Mouse (Mus musculus): ENCODE results near the gene Psmd9. TPM values are rescaled to one million over a fixed set of nuclear protein-coding genes. Genes with fewer than 3 reads are reported as not detected.

Psmd9 gene
- total RNA-seq, 2 experiments from 2014 or later = 20.5 to 24.6 TPM

DNA sequence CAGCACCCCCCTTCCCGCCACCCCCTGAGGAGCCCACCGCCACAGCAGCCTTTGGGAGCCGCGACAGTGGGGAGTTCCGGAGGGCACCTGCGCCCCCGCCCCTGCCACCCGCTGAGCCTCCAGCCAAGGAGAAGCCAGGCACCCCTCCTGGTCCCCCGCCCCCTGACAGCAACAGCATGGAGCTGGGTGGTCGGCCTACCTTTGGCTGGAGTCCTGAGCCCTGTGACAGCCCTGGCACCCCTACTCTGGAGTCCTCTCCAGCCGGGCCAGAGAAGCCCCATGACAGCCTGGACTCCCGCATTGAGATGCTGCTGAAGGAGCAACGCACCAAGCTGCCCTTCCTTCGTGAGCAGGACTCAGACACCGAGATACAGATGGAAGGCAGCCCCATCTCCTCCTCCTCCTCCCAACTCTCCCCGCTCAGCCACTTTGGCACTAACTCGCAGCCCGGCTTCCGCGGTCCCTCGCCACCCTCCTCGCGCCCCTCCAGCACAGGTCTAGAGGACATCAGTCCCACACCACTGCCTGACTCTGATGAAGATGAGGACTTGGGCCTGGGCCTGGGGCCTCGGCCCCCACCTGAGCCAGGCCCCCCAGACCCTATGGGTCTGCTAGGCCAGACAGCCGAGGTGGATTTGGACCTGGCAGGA is 21.0 kb upstream of the Psmd9 start:
- intact Hi-C loops (cut with DNase I) = no loop called here
- DNase-seq = no peak

DNA sequence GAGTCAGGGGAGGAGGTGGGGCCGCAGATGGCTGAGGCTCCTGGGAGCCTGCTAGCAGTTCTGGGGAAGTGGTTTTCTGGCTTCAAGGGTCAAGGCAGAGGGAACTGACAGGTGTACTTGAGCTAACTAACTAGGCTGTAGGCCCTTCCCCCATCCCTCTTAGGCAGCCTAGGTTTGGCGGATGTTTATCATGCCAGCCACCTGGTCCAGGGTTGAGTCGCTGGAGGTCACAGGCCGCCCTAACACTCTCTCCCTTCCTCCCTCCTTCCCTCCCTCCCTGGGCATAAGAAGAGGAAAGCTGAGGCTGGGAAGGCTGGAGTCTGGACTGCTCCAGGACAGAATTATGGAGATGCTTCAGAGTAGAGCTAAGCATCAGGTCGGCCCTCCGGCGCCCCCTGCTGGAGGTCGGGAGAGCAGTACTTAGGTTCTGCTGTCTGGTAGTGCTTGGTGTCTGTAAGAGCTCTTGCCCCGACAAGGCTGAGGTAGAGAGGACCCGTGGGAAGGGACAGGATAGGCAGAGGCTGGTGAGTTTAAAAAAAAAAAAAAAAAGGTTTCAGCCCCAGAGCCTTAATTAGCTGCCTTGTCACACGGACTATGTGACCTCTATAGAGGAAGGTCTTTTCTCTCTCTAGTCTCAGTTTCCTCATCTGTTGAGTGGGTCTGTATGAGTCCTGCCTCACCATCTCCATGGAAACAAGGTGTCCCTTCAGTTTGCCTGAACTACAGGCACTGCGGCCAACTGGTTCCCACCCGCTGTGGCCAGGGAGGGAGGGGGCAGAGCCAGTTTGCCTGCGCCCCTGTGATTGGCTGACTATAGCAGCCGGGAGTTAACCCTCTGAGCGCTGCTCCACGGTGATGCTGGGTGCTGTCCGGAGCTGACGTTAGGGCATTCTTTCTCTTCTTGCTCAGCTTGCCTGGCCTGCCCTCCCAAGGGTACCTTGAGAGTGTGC is 19.5 kb upstream of the Psmd9 start:
- intact Hi-C loops (cut with DNase I) = loop anchor here (1.0 kb wide), 1 partner anchor 16 kb away; no protein-coding TSS in a partner anchor
- DNase-seq = peak; percentile 93 to 96

DNA sequence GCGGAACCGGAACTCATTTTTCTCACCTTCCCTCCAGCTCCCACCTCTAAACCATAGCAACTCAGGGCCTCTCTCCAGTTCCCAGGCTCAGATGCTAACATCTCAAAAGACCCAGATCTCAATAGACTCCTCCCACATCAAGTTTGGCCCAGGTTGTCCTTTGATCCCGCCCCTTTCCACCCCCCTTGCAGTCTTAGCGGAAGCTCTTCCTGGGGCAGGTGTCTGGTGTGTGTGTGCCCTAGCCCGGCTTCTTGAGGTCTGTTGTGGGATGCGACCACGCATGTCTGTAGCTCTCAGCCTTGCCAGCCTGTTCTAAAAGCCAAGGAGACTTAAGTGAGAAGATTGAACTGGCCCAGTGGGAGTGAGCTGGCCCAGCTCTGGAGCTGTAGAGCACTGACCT is 18.6 kb upstream of the Psmd9 start:
- peak in 1 of 2 experiments; percentile 20 for DNase-seq
- intact Hi-C loops (cut with DNase I) = loop anchor here (1.0 kb wide), 1 partner anchor 86 kb away; no protein-coding TSS in a partner anchor

DNA sequence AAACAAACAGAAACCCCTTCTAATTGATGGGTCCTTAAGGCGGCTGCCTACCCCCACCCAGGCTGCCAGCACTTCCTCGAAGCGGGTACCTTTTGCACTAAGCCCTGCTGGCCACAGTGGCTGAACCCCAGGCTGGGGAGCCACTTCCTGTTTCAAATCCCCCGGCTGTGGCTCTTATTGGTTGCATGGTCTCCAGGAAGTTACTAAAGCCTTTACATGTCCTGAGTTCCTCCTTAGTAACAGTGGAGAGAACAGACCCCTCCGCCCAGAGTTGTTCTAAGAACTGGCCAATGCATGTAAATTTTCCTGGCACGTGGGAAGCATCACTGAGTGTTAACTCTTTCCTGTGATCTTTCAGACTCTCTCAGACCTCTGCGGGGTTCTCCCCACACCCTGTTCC is 18.1 kb upstream of the Psmd9 start:
- peak; percentile 52 to 55 for DNase-seq
- intact Hi-C loops (cut with DNase I) = loop anchor here (1.0 kb wide), 1 partner anchor 87 kb away; no protein-coding TSS in a partner anchor

DNA sequence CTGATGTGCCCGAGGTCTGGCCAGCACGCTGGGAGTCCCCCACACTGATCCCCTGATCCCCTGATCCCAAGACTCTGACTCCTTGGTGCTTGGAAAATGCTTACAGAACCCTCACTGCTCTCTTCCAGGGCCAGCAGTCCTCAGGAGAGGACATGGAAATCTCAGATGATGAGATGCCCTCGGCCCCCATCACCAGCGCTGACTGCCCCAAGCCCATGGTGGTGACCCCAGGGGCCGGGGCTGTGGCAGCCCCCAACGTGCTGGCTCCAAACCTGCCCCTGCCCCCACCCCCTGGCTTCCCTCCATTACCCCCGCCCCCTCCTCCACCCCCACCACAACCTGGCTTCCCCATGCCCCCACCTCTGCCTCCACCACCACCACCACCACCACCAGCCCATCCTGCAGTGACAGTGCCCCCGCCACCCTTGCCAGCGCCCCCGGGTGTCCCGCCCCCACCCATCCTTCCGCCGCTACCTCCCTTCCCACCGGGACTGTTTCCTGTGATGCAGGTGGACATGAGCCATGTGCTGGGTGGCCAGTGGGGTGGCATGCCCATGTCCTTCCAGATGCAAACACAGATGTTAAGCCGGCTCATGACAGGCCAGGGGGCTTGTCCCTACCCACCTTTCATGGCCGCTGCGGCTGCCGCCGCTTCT is 17.4 kb upstream of the Psmd9 start:
- DNase-seq = no peak
- intact Hi-C loops (cut with DNase I) = loop anchor here (1.0 kb wide), 1 partner anchor 88 kb away; no protein-coding TSS in a partner anchor

DNA sequence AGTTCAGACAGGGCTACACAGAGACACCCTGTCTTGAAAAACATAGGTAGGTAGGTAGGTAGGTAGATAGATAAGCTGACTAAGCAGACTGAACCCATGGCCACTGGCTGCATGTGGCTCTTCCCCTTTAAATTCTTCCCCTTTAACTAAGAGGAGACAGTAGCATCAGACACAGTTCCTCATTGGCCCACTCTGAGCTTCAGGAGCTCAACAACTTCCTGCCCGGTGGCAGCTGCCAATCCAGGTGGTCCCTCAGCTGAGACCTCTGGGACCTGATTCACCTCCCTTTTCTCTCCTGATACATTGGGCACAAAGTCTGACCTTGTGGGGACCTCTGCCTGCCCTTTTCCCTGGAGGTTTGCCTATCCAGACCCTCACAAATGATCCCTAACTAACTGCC is 16.3 kb upstream of the Psmd9 start:
- intact Hi-C loops (cut with DNase I) = no loop called here
- no peak for DNase-seq

DNA sequence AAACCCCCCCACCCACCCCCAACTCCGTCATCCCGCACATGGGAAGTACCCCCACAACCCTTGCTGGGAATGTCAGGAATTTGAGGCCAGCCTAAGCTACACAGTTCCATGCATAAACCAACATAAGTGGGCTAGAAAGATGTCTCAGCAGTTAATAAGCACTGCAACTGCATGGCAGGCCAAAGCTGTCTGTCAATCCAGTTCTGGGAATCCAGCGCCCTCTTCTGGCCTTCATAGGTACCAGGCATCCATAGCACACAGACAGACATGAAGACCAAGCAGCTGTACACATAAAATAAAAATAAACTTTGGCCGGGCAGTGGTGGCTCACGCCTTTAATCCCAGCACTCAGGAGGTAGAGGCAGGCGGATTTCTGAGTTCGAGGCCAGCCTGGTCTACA is 13.8 kb upstream of the Psmd9 start:
- DNase-seq = peak; percentile 83 to 87
- intact Hi-C loops (cut with DNase I) = loop anchor here (1.0 kb wide), 1 partner anchor 22 kb away; no protein-coding TSS in a partner anchor

DNA sequence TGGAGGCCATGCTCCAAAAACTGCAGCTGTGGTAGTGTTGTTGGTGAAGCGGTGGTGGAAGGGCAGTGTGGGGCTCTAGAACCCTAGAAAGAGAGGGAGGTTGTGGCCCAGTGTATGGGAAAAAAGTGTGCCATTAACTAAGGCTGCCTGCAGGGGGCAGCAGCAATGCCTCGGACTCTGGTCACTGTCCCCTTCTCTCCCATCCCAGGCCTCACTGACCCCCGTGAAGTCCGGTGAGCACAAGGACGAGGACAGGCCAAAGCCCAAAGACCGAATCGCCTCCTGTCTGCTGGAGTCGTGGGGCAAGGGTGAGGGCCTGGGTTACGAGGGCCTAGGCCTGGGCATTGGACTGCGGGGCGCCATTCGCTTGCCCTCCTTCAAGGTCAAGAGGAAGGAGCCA is 12.4 kb upstream of the Psmd9 start:
- no peak for DNase-seq
- intact Hi-C loops (cut with DNase I) = loop anchor here (2.0 kb wide), 1 partner anchor 40 kb away; no protein-coding TSS in a partner anchor

DNA sequence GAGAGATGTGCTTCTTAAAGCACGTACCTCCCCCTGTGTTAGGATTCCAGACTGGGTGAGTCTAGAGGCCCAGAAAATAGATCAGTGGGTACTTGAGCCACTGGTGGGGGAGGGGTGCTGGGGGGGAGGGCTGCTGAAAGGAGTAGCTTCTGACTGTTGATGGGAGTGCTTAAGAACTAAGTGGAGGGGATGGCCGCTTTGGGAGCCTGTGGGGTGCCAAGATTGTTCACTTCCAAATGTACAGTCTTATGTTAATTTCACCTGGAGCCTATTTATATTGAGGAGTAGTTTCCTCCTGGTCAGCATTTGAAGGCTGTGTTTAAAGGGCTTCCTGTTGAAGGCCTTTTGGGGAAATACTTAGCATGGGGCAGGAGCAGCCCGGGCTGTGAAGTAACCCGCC is 11.2 kb upstream of the Psmd9 start:
- intact Hi-C loops (cut with DNase I) = loop anchor here (2.0 kb wide), 1 partner anchor 41 kb away; no protein-coding TSS in a partner anchor

DNA sequence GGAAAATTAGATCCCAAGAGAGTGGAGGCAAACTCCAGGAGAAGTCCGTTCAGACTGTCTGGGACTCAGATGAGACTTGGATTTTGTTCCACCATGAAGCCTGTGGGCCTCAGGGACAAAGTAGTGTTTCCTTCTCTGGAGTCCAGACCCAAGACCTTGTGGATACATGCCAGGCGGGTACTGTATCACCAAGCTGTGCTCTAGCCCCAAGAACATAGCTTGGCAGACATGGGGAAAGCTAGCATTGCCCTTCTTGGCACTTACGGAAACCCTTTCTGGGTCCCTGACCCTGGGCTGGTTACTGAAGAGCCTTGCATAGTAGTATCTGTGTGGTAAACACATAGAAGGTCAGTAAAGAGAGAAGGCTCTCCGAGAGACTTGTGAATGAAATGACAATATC is 9.8 kb upstream of the Psmd9 start:
- intact Hi-C loops (cut with DNase I) = no loop called here
- DNase-seq = no peak

More for the DNA sequence above, 11.2 kb upstream of the Psmd9 start:
- DNase-seq = no peak

DNA sequence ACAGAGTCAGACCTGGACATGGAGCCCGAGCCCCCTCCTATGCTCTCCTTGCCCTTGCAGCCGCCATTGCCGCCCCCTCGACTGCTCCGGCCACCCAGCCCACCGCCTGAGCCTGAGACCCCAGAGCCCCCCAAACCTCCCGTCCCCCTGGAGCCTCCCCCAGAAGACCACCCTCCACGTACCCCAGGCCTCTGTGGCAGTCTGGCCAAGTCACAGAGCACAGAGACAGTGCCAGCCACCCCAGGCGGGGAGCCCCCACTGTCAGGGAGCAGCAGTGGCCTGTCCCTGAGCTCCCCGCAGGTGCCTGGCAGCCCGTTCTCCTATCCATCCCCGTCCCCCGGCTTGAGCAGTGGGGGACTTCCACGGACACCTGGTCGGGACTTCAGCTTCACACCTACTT is 9.3 kb upstream of the Psmd9 start:
- intact Hi-C loops (cut with DNase I) = no loop called here
- DNase-seq = no peak

DNA sequence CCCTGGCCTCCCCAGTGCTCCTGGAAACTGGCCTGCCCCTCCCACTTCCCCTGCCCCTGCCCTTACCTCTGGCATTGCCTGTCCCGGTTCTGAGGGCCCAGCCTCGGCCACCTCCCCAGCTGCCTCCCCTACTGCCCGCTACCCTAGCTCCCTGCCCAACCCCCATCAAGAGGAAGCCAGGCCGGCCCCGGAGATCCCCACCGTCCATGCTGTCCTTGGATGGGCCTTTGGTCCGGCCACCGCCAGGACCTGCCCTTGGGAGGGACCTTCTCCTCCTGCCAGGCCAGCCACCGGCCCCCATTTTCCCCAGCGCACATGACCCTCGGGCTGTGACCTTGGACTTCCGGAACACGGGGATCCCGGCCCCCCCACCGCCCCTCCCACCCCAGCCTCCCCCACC is 8.9 kb upstream of the Psmd9 start:
- DNase-seq = no peak
- intact Hi-C loops (cut with DNase I) = no loop called here

DNA sequence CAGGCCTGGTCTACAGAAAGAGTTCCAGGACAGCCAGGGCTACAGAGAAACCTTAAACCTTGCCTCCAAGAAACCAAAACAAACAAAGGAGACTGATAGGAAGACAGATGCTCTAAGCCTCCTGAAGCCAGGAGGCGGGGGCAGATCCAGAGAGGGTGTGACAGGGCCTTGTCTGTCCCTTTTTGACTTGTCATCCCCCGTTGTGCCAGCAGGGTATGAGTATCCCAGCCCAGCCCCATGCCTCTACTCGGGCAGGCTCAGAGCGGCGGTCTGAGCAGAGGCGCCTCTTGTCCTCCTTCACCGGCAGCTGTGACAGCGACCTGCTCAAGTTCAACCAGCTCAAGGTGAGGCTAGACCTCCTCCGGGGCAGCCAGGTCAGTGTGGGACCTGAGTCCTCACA is 6.3 kb upstream of the Psmd9 start:
- intact Hi-C loops (cut with DNase I) = no loop called here
- no peak for DNase-seq

DNA sequence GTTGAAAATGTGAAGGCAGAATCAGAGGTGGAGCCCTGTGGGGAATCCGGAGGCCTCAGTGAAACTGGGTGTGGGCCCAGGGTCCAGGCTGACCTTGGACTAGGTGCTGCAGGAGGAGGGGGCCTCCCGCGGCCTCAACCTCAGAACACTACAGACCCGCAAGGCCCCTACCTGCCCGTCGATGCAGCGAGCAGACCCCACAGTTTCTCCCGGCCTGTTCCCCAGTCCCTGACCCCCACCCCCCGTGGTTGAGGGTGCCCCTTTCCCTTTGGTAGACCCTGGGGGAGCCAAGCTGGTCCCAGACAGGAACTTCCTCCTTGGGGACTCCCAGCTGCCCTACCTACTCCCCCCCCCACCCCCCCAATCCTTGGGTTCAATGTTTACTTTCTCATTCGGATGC is 2.8 kb upstream of the Psmd9 start:
- intact Hi-C loops (cut with DNase I) = no loop called here
- no peak for DNase-seq

DNA sequence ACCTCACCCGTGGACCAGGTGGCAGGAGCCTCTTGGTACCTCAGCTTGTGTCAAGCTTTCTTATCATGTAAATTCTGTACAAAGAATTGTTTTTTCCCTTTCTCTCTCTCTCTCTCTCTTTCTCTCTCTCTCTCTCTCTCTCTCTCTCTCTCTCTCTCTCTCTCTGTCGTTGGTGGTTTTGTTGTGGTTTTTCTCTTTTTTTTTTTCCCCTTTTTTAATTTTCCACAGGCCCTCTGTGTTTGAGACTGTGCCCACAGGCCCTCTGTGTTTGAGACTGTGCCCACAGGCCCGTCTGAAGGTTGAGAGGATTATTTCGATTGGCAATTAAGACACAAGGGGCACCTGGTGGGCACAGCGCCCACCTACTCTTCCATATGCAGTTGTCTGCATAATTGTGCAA is 1.6 kb upstream of the Psmd9 start:
- intact Hi-C loops (cut with DNase I) = no loop called here
- DNase-seq = no peak

DNA sequence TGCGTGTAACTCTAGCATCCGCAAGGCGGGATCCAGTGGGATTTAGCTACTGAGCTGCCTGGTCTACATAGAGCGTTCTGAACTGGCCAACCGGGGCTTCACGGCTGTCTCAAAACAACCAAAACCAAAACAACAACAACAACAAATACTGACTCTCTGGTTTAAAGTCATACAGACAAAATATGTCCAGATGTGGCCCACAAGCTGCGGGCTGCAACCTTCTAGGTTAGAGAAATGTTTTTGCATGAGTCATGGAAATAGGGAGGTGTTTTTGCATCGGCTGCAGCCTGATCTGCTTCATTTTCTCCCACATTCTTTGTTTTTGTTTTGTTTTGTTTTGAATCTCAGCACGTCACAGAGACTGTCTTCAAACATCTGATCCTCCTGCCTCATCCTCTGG is 1.2 kb downstream of the Psmd9 start:
- intact Hi-C loops (cut with DNase I) = loop anchor here (5.0 kb wide), 1 partner anchor 203 kb away; no protein-coding TSS in a partner anchor
- DNase-seq = no peak

DNA sequence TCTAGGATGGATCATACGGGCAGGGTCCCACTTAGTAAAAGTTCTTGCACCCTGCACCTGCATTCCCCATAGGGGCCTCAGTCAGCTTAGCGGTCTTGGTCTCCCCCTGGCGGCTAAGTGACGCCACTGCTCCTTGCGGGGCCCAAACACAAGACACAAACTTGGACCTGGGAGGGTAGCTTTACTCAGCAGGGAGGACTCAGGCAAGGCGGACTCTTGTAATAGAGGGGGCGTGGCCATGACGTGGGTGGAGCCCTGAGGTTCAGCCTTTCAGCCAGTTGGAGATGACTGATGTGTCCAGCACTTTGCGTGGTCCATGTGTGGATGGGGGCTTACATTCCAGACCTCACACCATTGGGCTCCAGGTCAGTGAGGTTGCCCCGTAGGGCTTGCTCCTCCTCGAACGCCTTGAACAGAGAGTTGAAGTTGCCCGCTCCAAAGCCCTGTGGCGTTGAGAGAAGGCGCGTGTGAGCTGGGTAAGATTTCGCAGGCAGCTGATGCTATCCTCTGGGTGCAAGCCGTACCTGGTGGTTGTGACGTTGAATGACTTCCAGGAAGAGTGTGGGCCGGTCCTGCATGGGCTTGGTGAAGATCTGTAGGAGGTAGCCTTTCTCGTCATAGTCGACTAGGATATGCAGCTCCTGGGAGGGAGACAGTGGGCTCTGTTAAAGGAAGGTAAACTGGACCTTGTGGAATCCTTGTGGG is 2.6 kb downstream of the Psmd9 start:
- intact Hi-C loops (cut with DNase I) = loop anchor here (1.0 to 5.0 kb wide), 4 partner anchors 38 to 204 kb away; no protein-coding TSS in a partner anchor
- peak; percentile 86 to 89 for DNase-seq

DNA sequence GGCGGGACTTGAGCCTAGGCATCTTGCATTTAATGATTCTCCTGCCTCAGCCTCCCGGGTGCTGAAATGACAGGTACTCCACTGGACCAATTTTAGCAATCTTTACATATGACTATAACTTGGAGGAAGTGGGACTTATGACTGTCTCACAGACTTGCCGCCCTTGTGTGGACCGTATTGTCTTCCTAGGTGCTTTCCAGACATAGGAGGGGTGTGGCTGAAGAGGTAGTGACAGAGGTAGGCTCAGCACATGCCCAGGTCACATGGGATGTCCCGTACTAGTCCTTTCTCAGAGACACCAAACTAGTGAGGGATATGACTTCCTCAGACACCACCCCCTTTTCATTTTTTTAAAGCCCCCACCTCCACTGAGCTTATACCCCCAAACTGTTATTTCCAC is 9.6 kb downstream of the Psmd9 start:
- intact Hi-C loops (cut with DNase I) = no loop called here
- no peak for DNase-seq

DNA sequence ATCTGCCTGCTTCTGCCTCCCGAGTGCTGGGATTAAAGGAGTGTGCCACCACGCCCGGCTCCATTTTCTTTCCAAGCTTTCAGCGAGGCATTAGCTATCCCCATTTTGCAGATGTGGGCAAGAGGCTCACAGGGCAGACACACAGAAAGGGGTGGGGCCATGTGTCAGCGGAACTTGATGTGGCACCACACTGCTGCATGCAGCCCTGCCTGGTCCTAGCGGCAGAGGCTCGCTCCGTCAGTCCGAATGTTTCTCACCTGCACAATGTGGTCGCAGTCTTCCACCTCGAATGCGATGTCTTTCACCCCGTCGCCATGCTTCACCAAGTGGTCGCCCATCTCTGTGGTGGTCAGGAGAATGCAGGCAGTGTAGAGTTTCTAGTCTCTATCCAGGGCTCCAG is 11.2 kb downstream of the Psmd9 start:
- DNase-seq = no peak
- intact Hi-C loops (cut with DNase I) = no loop called here

DNA sequence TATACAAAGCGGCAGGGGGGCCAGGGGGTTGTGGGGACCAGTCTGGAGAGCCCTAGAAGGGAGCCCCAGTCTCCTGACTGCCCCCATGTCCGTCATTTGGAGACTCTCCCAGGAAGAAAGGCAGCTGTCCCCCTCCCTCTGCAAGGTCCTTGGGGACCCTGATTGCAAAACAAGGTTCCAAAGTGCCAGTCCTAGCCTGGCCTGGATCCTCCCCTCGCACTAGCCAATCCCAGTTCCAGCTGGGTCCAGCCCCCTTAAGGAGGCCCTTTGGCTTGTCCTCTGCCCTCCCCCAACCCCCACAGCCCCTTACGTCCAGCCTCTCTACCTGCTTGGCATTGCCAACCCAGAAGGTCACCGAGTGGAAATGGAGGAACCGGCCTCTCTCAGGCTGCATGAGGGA is 12.3 kb downstream of the Psmd9 start:
- DNase-seq = no peak
- intact Hi-C loops (cut with DNase I) = no loop called here

Data from heart, postnatal 10 days (tissue).